Mouse (Mus musculus) midbrain, embryonic 12.5 days (tissue): ENCODE measurements at regions not wholly inside any gene's neighbourhood (a gene's known extent, or its start where the extent isn't known, plus 50 kb on each side); places are given as distances from the start of the nearest gene placed in this dataset.

Experiments used
- ATAC-seq: fragments of 200-750 bp; cut with Nextera tagmentation; 2 replicates; pipeline ENCODE4 v1.8.0; 2017; ENCODE audit warnings: low read depth, moderate TSS enrichment, moderate library complexity; ENCODE audit not compliant: low FRiP score
- H3K27ac ChIP-seq: fragments of 300-500 bp; sonication (generic); replicated peaks from 2 replicates; pipeline ENCODE4 v1.5.1; 2016; ENCODE audit warnings: mild to moderate bottlenecking
- H3K27me3 ChIP-seq: fragments of 300-500 bp; sonication (generic); 2 replicates; pipeline ENCODE4 v1.6.1; 2016; ENCODE audit warnings: mild to moderate bottlenecking
- H3K36me3 ChIP-seq: fragments of 300-500 bp; sonication (generic); 2 replicates; pipeline ENCODE4 v1.6.1; 2016
- H3K4me1 ChIP-seq: fragments of 300-500 bp; sonication (generic); 2 replicates; pipeline ENCODE4 v1.6.1; 2016
- H3K4me2 ChIP-seq: fragments of 300-500 bp; sonication (generic); replicated peaks from 2 replicates; pipeline ENCODE4 v1.6.1; 2016; ENCODE audit warnings: mild to moderate bottlenecking, moderate library complexity
- H3K4me3 ChIP-seq: fragments of 300-500 bp; sonication (generic); 2 replicates; pipeline ENCODE4 v1.5.1; 2016; ENCODE audit warnings: mild to moderate bottlenecking
- H3K9ac ChIP-seq: fragments of 300-500 bp; sonication (generic); replicated peaks from 2 replicates; pipeline ENCODE4 v1.6.1; 2016; ENCODE audit warnings: mild to moderate bottlenecking, moderate library complexity
- H3K9me3 ChIP-seq: fragments of 300-500 bp; sonication (generic); 2 replicates; pipeline ENCODE4 v1.6.1; 2016; ENCODE audit warnings: mild to moderate bottlenecking
- WGBS: fragments of 180-500 bp; shearing (Covaris S2); methylation state at CpG from one replicate; pipeline ENCODE4 v1.1.7; 2016; 5-methylcytosine and 5-hydroxymethylcytosine counted together

GRCm38 (mm10) chr8:109085134-109085533, 408.7 kb upstream of the Pmfbp1 start:
- Histone ChIP-seq H3K9ac (no peak overlapping the region), H3K4me3 (no peak overlapping the region), H3K27ac (no peak overlapping the region), H3K27me3 (no peaks in the 10 kb centered on the region), H3K9me3 (no peaks in the 10 kb centered on the region), H3K4me1 (no peaks in the 10 kb centered on the region), H3K36me3 (no peaks in the 10 kb centered on the region), H3K4me2 (no peak overlapping the region)
- 90% methylated on average over 7 of the region's 7 CpGs for WGBS
- ATAC-seq: no peak

GRCm38 (mm10) chr8:109087781-109088180, 406.0 kb upstream of the Pmfbp1 start:
- H3K4me2 ChIP-seq: no peak overlapping the region

GRCm38 (mm10) chr8:109099671-109100070, 394.2 kb upstream of the Pmfbp1 start:
- Histone ChIP-seq H3K36me3 (no peaks in the 10 kb centered on the region), H3K27ac (no peak overlapping the region), H3K4me1 (no peaks in the 10 kb centered on the region), H3K9ac (no peak overlapping the region), H3K27me3 (no peaks in the 10 kb centered on the region), H3K4me3 (no peak overlapping the region), H3K4me2 (no peak overlapping the region), H3K9me3 (no peaks in the 10 kb centered on the region)
- ATAC-seq: no peak
- 89% methylated on average over 15 of the region's 15 CpGs for WGBS

More at GRCm38 (mm10) chr8:109087781-109088180, 406.0 kb upstream of the Pmfbp1 start:
- no peaks in the 10 kb centered on the region for H3K36me3 ChIP-seq
- H3K9me3 ChIP-seq: no peaks in the 10 kb centered on the region
- no peak overlapping the region for H3K27ac ChIP-seq
- ATAC-seq: no peak
- no peaks in the 10 kb centered on the region for H3K4me1 ChIP-seq
- H3K4me3 ChIP-seq: no peak overlapping the region
- no peaks in the 10 kb centered on the region for H3K27me3 ChIP-seq
- 63% methylated on average over 1 of the region's 1 CpGs for WGBS
- H3K9ac ChIP-seq: no peak overlapping the region

GRCm38 (mm10) chr8:109101416-109101815, 392.4 kb upstream of the Pmfbp1 start:
- Histone ChIP-seq H3K9ac (no peak overlapping the region), H3K4me3 (no peak overlapping the region), H3K9me3 (no peaks in the 10 kb centered on the region), H3K4me2 (no peak overlapping the region), H3K27me3 (no peaks in the 10 kb centered on the region), H3K36me3 (no peaks in the 10 kb centered on the region), H3K4me1 (0 out of 2 replicates have a peak, but pooled peaks cover 1% of the 10 kb centered on the region), H3K27ac (no peak overlapping the region)
- 90% methylated on average over 5 of the region's 5 CpGs for WGBS
- ATAC-seq: no peak

- Histone ChIP-seq H3K9ac (no peak overlapping the region), H3K4me2 (no peak overlapping the region), H3K4me1 (peaks cover 14% of the 10 kb centered on the region), H3K9me3 (no peaks in the 10 kb centered on the region), H3K27ac (no peak overlapping the region), H3K36me3 (no peaks in the 10 kb centered on the region), H3K4me3 (no peak overlapping the region), H3K27me3 (no peaks in the 10 kb centered on the region)
- no peak for ATAC-seq
- 70% methylated on average over 6 of the region's 6 CpGs for WGBS
These were observed 389.0 kb upstream of the Pmfbp1 start for GRCm38 (mm10) chr8:109104798-109105326.

- H3K4me2 ChIP-seq: no peak overlapping the region
- H3K27me3 ChIP-seq: no peaks in the 10 kb centered on the region
- no peak overlapping the region for H3K4me3 ChIP-seq
- no peaks in the 10 kb centered on the region for H3K36me3 ChIP-seq
- H3K9ac ChIP-seq: no peak overlapping the region
- H3K4me1 ChIP-seq: peaks cover 14% of the 10 kb centered on the region
- no peak overlapping the region for H3K27ac ChIP-seq
- no peaks in the 10 kb centered on the region for H3K9me3 ChIP-seq
- no peak for ATAC-seq
- WGBS: 28% methylated on average over 6 of the region's 6 CpGs
These were observed 388.1 kb upstream of the Pmfbp1 start for GRCm38 (mm10) chr8:109105693-109106092.

GRCm38 (mm10) chr8:109106971-109107370, 386.9 kb upstream of the Pmfbp1 start:
- Histone ChIP-seq H3K4me3 (no peak overlapping the region), H3K36me3 (no peaks in the 10 kb centered on the region), H3K27me3 (no peaks in the 10 kb centered on the region), H3K9me3 (no peaks in the 10 kb centered on the region), H3K4me1 (peaks cover 14% of the 10 kb centered on the region), H3K9ac (no peak overlapping the region), H3K27ac (no peak overlapping the region; the same call in 1 of the 2 replicates), H3K4me2 (peak overlapping the region; percentile 26; the same call in 1 of the 2 replicates)
- ATAC-seq: no peak
- WGBS: 40% methylated on average over 9 of the region's 9 CpGs

GRCm38 (mm10) chr8:109107762-109108161, 386.1 kb upstream of the Pmfbp1 start:
- WGBS: 71% methylated on average over 12 of the region's 12 CpGs
- no peak for ATAC-seq

GRCm38 (mm10) chr8:109109390-109109789, 384.4 kb upstream of the Pmfbp1 start:
- Histone ChIP-seq H3K4me2 (no peak overlapping the region), H3K36me3 (no peaks in the 10 kb centered on the region), H3K9me3 (no peaks in the 10 kb centered on the region), H3K9ac (no peak overlapping the region), H3K27me3 (no peaks in the 10 kb centered on the region), H3K27ac (no peak overlapping the region), H3K4me3 (no peak overlapping the region), H3K4me1 (peaks cover 14% of the 10 kb centered on the region)
- 87% methylated on average over 4 of the region's 4 CpGs for WGBS
- no peak for ATAC-seq

More at GRCm38 (mm10) chr8:109107762-109108161, 386.1 kb upstream of the Pmfbp1 start:
- Histone ChIP-seq H3K9ac (no peak overlapping the region), H3K9me3 (no peaks in the 10 kb centered on the region), H3K4me3 (no peak overlapping the region), H3K4me1 (peaks cover 14% of the 10 kb centered on the region), H3K4me2 (no peak overlapping the region), H3K27ac (no peak overlapping the region), H3K36me3 (no peaks in the 10 kb centered on the region), H3K27me3 (no peaks in the 10 kb centered on the region)

- WGBS: 19% methylated on average over 6 of the region's 6 CpGs
- no peaks in the 10 kb centered on the region for H3K9me3 ChIP-seq
- H3K4me1 ChIP-seq: peaks cover 5% of the 10 kb centered on the region
- peak overlapping the region; percentile 52 for H3K27ac ChIP-seq
- ATAC-seq: no peak; the same call in 1 of the 2 replicates
- no peaks in the 10 kb centered on the region for H3K36me3 ChIP-seq
- no peak overlapping the region for H3K4me3 ChIP-seq
- peak overlapping the region; percentile 20 for H3K4me2 ChIP-seq
- H3K9ac ChIP-seq: no peak overlapping the region
- no peaks in the 10 kb centered on the region for H3K27me3 ChIP-seq
These were observed 372.1 kb upstream of the Pmfbp1 start for GRCm38 (mm10) chr8:109121776-109122175.

- H3K4me3 ChIP-seq: no peak overlapping the region
- no peaks in the 10 kb centered on the region for H3K4me1 ChIP-seq
- no peaks in the 10 kb centered on the region for H3K9me3 ChIP-seq
- H3K4me2 ChIP-seq: no peak overlapping the region
- H3K9ac ChIP-seq: no peak overlapping the region
- no peak for ATAC-seq
- H3K27ac ChIP-seq: no peak overlapping the region
- 89% methylated on average over 8 of the region's 8 CpGs for WGBS
- H3K27me3 ChIP-seq: no peaks in the 10 kb centered on the region
- no peaks in the 10 kb centered on the region for H3K36me3 ChIP-seq
These were observed 351.2 kb upstream of the Pmfbp1 start for GRCm38 (mm10) chr8:109142495-109143158.

GRCm38 (mm10) chr8:109151711-109152110, 342.1 kb upstream of the Pmfbp1 start:
- WGBS: 82% methylated on average over 4 of the region's 4 CpGs
- H3K9me3 ChIP-seq: peaks cover 11% of the 10 kb centered on the region; the same call in 1 of the 2 replicates
- no peak overlapping the region for H3K4me2 ChIP-seq
- ATAC-seq: no peak
- no peaks in the 10 kb centered on the region for H3K4me1 ChIP-seq
- no peak overlapping the region for H3K27ac ChIP-seq
- H3K4me3 ChIP-seq: no peak overlapping the region
- H3K9ac ChIP-seq: no peak overlapping the region
- H3K27me3 ChIP-seq: no peaks in the 10 kb centered on the region
- H3K36me3 ChIP-seq: no peaks in the 10 kb centered on the region
